Mouse (Mus musculus) left cerebral cortex, adult 9 months (tissue): ENCODE measurements at regions not wholly inside any gene's neighbourhood (a gene's known extent, or its start where the extent isn't known, plus 50 kb on each side); places are given as distances from the start of the nearest gene placed in this dataset.

Source experiments
- DNase-seq, 2 experiments: peaks; one replicate each; pipeline ENCODE4 v3.0.0; 2022; ENCODE audit warnings: low spot score in 2 of 2

GRCm38 (mm10) chr11:79825881-79826280, 136.3 kb downstream of the Utp6 start:
- DNase-seq = no peak

GRCm38 (mm10) chr11:79823631-79824310, 138.4 kb downstream of the Utp6 start:
- DNase-seq = no peak

GRCm38 (mm10) chr11:79821986-79822385, 140.2 kb downstream of the Utp6 start:
- no peak for DNase-seq

GRCm38 (mm10) chr11:79815156-79815555, 147.0 kb downstream of the Utp6 start:
- no peak for DNase-seq

- DNase-seq = peak in 1 of 2 experiments; percentile 59
Measured at GRCm38 (mm10) chr11:79806911-79807466, 155.2 kb downstream of the Utp6 start.

GRCm38 (mm10) chr11:79806417-79806816, 155.8 kb downstream of the Utp6 start:
- no peak for DNase-seq

GRCm38 (mm10) chr11:79805981-79806415, 156.2 kb downstream of the Utp6 start:
- no peak for DNase-seq

- no peak for DNase-seq
Measured at GRCm38 (mm10) chr11:79803971-79804370, 158.2 kb downstream of the Utp6 start.

GRCm38 (mm10) chr11:79803006-79803405, 159.2 kb downstream of the Utp6 start:
- peak in 1 of 2 experiments; percentile 19 for DNase-seq

GRCm38 (mm10) chr11:79802566-79802965, 159.6 kb downstream of the Utp6 start:
- no peak for DNase-seq

GRCm38 (mm10) chr11:79800256-79800655, 161.9 kb downstream of the Utp6 start:
- no peak for DNase-seq

GRCm38 (mm10) chr11:79788251-79788741, 173.9 kb downstream of the Utp6 start:
- DNase-seq = no peak

- no peak for DNase-seq
Measured at GRCm38 (mm10) chr11:79787766-79788165, 174.4 kb downstream of the Utp6 start.

GRCm38 (mm10) chr11:79784071-79784470, 178.1 kb downstream of the Utp6 start:
- DNase-seq = no peak

- no peak for DNase-seq
Measured at GRCm38 (mm10) chr11:79781966-79782365, 180.2 kb downstream of the Utp6 start.

- DNase-seq = no peak
Measured at GRCm38 (mm10) chr11:79779756-79780155, 182.4 kb downstream of the Utp6 start.

- no peak for DNase-seq
Measured at GRCm38 (mm10) chr11:79778522-79778921, 183.7 kb downstream of the Utp6 start.

GRCm38 (mm10) chr11:79777988-79778387, 184.2 kb downstream of the Utp6 start:
- no peak for DNase-seq

- DNase-seq = no peak
Measured at GRCm38 (mm10) chr11:79776577-79776976, 185.6 kb downstream of the Rab11fip4 start.

GRCm38 (mm10) chr11:79773755-79774154, 182.7 kb downstream of the Rab11fip4 start:
- no peak for DNase-seq

- DNase-seq = no peak
Measured at GRCm38 (mm10) chr11:79771431-79771830, 180.4 kb downstream of the Rab11fip4 start.

- no peak for DNase-seq
Measured at GRCm38 (mm10) chr11:79767111-79767510, 176.1 kb downstream of the Rab11fip4 start.

GRCm38 (mm10) chr11:79766036-79766435, 175.0 kb downstream of the Rab11fip4 start:
- DNase-seq = no peak
